Mouse (Mus musculus) ES-E14 (cell line): ENCODE results near the gene Wnt10b. TPM values are rescaled to one million over a fixed set of nuclear protein-coding genes. Genes with fewer than 3 reads are reported as not detected.

Source experiments
- DNase-seq: peaks from one replicate; pipeline ENCODE4 v3.0.0-alpha.2; 2013; ENCODE audit warnings: low read depth, low spot score
- H3K27ac ChIP-seq: 2 replicates; pipeline ENCODE4 v1.5.1; 2012; ENCODE audit warnings: low read depth, mild to moderate bottlenecking, low read length, moderate library complexity, mixed read lengths; ENCODE audit not compliant: poor library complexity, insufficient read depth, severe bottlenecking
- H3K36me3 ChIP-seq: 2 replicates; pipeline ENCODE4 v1.6.1; 2012; ENCODE audit warnings: mild to moderate bottlenecking, low read length, moderate library complexity, mixed read lengths; ENCODE audit not compliant: control insufficient read depth, poor library complexity, insufficient read depth, severe bottlenecking
- H3K4me1 ChIP-seq, 2 experiments: fragments of 150-350 bp in 1 of 2; sonication (generic) in 1 of 2; 2 replicates each; pipeline ENCODE4 v1.6.1; 2012; ENCODE audit warnings: low read length in 2 of 2, mild to moderate bottlenecking in 1 of 2, mixed read lengths in 1 of 2; ENCODE audit not compliant: control insufficient read depth in 2 of 2, insufficient read depth in 2 of 2, poor library complexity in 1 of 2
- H3K4me3 ChIP-seq, 2 experiments: fragments of 150-350 bp in 1 of 2; sonication (generic) in 1 of 2; 2 replicates each; pipeline ENCODE4 v1.5.1; 2012; ENCODE audit warnings: low read length in 2 of 2, low read depth in 1 of 2, mild to moderate bottlenecking in 1 of 2, mixed read lengths in 1 of 2; ENCODE audit not compliant: insufficient read depth in 1 of 2, poor library complexity in 1 of 2, severe bottlenecking in 1 of 2
- H3K9ac ChIP-seq: 2 replicates; pipeline ENCODE4 v1.6.1; 2012; ENCODE audit warnings: low read depth, mild to moderate bottlenecking, low read length, mixed read lengths; ENCODE audit not compliant: poor library complexity, insufficient read depth, severe bottlenecking
- H3K9me3 ChIP-seq: fragments of 150-350 bp; sonication (generic); 2 replicates; pipeline ENCODE4 v1.6.1; 2012; ENCODE audit warnings: low read depth, mild to moderate bottlenecking, low read length; ENCODE audit not compliant: control insufficient read depth, insufficient read depth
- CHD2 ChIP-seq: IDR thresholded peaks from 2 replicates; pipeline ENCODE4 v1.6.1; 2014; ENCODE audit warnings: mild to moderate bottlenecking, low read depth, low read length, inconsistent platforms
- HCFC1 ChIP-seq: IDR thresholded peaks from 2 replicates; pipeline ENCODE4 v1.6.1; 2012; ENCODE audit warnings: low read length, inconsistent platforms, borderline replicate concordance; ENCODE audit not compliant: insufficient read depth
- MAFK ChIP-seq: IDR thresholded peaks from 2 replicates; pipeline ENCODE4 v1.6.1; 2014; ENCODE audit warnings: mild to moderate bottlenecking, low read depth, low read length, inconsistent platforms; ENCODE audit not compliant: insufficient read depth
- ZC3H11A ChIP-seq: IDR thresholded peaks from 2 replicates; pipeline ENCODE4 v1.6.1; 2012; ENCODE audit warnings: low read depth, mild to moderate bottlenecking, inconsistent platforms, low read length, borderline replicate concordance
- ZNF384 ChIP-seq: IDR thresholded peaks from 2 replicates; pipeline ENCODE4 v1.6.1; 2012; ENCODE audit warnings: low read depth, low read length, inconsistent platforms
- in situ Hi-C, 2 experiments: fragments of 600-800 bp; cut with MboI; formaldehyde crosslinking; loops; one replicate each; pipeline ENCODE4 v1.15.1; 2025; ENCODE audit warnings: low sequenced_read_pairs in 2 of 2, inconsistent platforms in 1 of 2; ENCODE audit not compliant: unreplicated experiment in 2 of 2
- total RNA-seq: library from RNA; depleted of rRNA; stranded (reverse); fragments of 300-350 nt; gene quantifications from 2 replicates; pipeline ENCODE4 v1.2.3, GENCODE M21; 2012

The Wnt10b gene
- total RNA-seq, 1 experiment: 1.3 TPM

- H3K4me3 ChIP-seq: no peak overlapping the region
- no peak for TF ChIP-seq MAFK
- no peak for TF ChIP-seq ZNF384
- no peak for TF ChIP-seq CHD2
- no peak for TF ChIP-seq HCFC1
- no peak for TF ChIP-seq ZC3H11A
- no peaks in the 10 kb centered on the region for H3K36me3 ChIP-seq
- H3K9me3 ChIP-seq: no peaks in the 10 kb centered on the region
- in situ Hi-C loops: loop anchor here in 1 of 2 experiments (25.0 kb wide), 1 partner anchor 288 kb away; the partner anchor contains the start of genes C1ql4 and Dnajc22
- no peak overlapping the region for H3K9ac ChIP-seq
- no peak overlapping the region for H3K27ac ChIP-seq
- DNase-seq: no peak
- peaks cover 0 to 6% of the 10 kb centered on the region in 2 experiments; a peak in 1 of 4 replicates for H3K4me1 ChIP-seq
These were observed 21.0 kb upstream of the Wnt10b start for GRCm38 (mm10) chr15:98798903-98799302.

- H3K9ac ChIP-seq: no peak overlapping the region
- in situ Hi-C loops: loop anchor here in 1 of 2 experiments (25.0 kb wide), 1 partner anchor 289 kb away; the partner anchor contains the start of genes C1ql4 and Dnajc22
These were observed 20.0 kb upstream of the Wnt10b start for GRCm38 (mm10) chr15:98797835-98798492.

GRCm38 (mm10) chr15:98796803-98797595 is 19.0 kb upstream of the Wnt10b start:
- in situ Hi-C loops: loop anchor here in 1 of 2 experiments (25.0 kb wide), 1 partner anchor 290 kb away; the partner anchor contains the start of genes C1ql4 and Dnajc22
- TF ChIP-seq CHD2: no peak
- no peak overlapping the region for H3K9ac ChIP-seq
- H3K27ac ChIP-seq: no peak overlapping the region
- peaks cover 0 to 11% of the 10 kb centered on the region in 2 experiments; a peak in 1 of 4 replicates for H3K4me1 ChIP-seq
- no peaks in the 10 kb centered on the region for H3K9me3 ChIP-seq
- no peak overlapping the region for H3K4me3 ChIP-seq
- H3K36me3 ChIP-seq: no peaks in the 10 kb centered on the region
- no peak for DNase-seq

More at GRCm38 (mm10) chr15:98797835-98798492, 20.0 kb upstream of the Wnt10b start:
- H3K4me3 ChIP-seq: peak overlapping the region in 1 of 2 experiments; percentile 28; a peak in 1 of 4 replicates
- TF ChIP-seq HCFC1 (no peak), ZC3H11A (no peak), ZNF384 (no peak), MAFK (no peak), CHD2 (no peak)
- no peak overlapping the region for H3K27ac ChIP-seq
- no peaks in the 10 kb centered on the region for H3K9me3 ChIP-seq
- H3K36me3 ChIP-seq: no peaks in the 10 kb centered on the region
- no peak for DNase-seq
- H3K4me1 ChIP-seq: peaks cover 0 to 6% of the 10 kb centered on the region in 2 experiments; a peak in 1 of 4 replicates

GRCm38 (mm10) chr15:98793141-98793698 is 15.3 kb upstream of the Wnt10b start:
- Histone ChIP-seq H3K36me3 (no peaks in the 10 kb centered on the region), H3K4me3 (no peak overlapping the region), H3K27ac (no peak overlapping the region), H3K4me1 (peaks cover 0 to 26% of the 10 kb centered on the region in 2 experiments; a peak in 1 of 4 replicates), H3K9ac (no peak overlapping the region), H3K9me3 (no peaks in the 10 kb centered on the region)
- no peak for DNase-seq
- in situ Hi-C loops: loop anchor here in 1 of 2 experiments (25.0 kb wide), 1 partner anchor 294 kb away; the partner anchor contains the start of genes C1ql4 and Dnajc22
- TF ChIP-seq CHD2 (no peak), ZNF384 (no peak), HCFC1 (no peak), ZC3H11A (no peak), MAFK (no peak)
